Mouse (Mus musculus) embryonic facial prominence, embryonic 13.5 days (tissue): Measurements from ENCODE around the gene Dnajc30. TPM values are rescaled to one million over a fixed set of nuclear protein-coding genes. Genes with fewer than 3 reads are reported as not detected.

Source experiments
- ATAC-seq: fragments of 200-750 bp; cut with Nextera tagmentation; 2 replicates; pipeline ENCODE4 v1.8.0; 2017; ENCODE audit warnings: low read depth; ENCODE audit not compliant: insufficient number of reproducible peaks, insufficient read depth, low FRiP score, low TSS enrichment
- H3K27ac ChIP-seq: fragments of 300-500 bp; sonication (generic); 2 replicates; pipeline ENCODE4 v1.5.1; 2015; ENCODE audit warnings: moderate library complexity, mild to moderate bottlenecking, inconsistent platforms
- H3K27me3 ChIP-seq: fragments of 300-500 bp; sonication (generic); 2 replicates; pipeline ENCODE4 v1.6.1; 2015; ENCODE audit warnings: mild to moderate bottlenecking, inconsistent platforms
- H3K36me3 ChIP-seq: fragments of 300-500 bp; sonication (generic); 2 replicates; pipeline ENCODE4 v1.6.1; 2015; ENCODE audit warnings: mild to moderate bottlenecking, inconsistent platforms
- H3K4me1 ChIP-seq: fragments of 300-500 bp; sonication (generic); 2 replicates; pipeline ENCODE4 v1.6.1; 2015; ENCODE audit warnings: inconsistent platforms
- H3K4me2 ChIP-seq: fragments of 300-500 bp; sonication (generic); 2 replicates; pipeline ENCODE4 v1.6.1; 2015; ENCODE audit warnings: moderate library complexity, mild to moderate bottlenecking, inconsistent platforms
- H3K4me3 ChIP-seq: fragments of 300-500 bp; sonication (generic); 2 replicates; pipeline ENCODE4 v1.5.1; 2015; ENCODE audit warnings: mild to moderate bottlenecking, inconsistent platforms
- H3K9ac ChIP-seq: fragments of 300-500 bp; sonication (generic); 2 replicates; pipeline ENCODE4 v1.6.1; 2015; ENCODE audit warnings: mild to moderate bottlenecking, inconsistent platforms
- H3K9me3 ChIP-seq: fragments of 300-500 bp; sonication (generic); 2 replicates; pipeline ENCODE4 v1.6.1; 2016; ENCODE audit warnings: inconsistent platforms
- WGBS: fragments of 180-500 bp; shearing (Covaris S2); methylation state at CpG from one replicate; pipeline ENCODE4 v1.1.7; 2015; ENCODE audit warnings: mixed read lengths; 5-methylcytosine and 5-hydroxymethylcytosine counted together
- polyA plus RNA-seq: library from polyadenylated mRNA; unstranded; fragments of >200 nt; fragmentation: Nextera tagmentation; extraction: Ambion mirVana; gene quantifications from 2 replicates; pipeline ENCODE4 v1.2.1, GENCODE M21; 2015

Dnajc30 gene
- polyA plus RNA-seq = 35.2 and 38.8 TPM in 2 replicates

- peak within 1 kb of the TSS; percentile 90 for H3K9ac ChIP-seq
- H3K4me3 ChIP-seq = peak within 1 kb of the TSS; percentile 97
- H3K9me3 ChIP-seq = no peaks in the 10 kb centered on the region
- under 1% methylated on average over 52 of the region's 52 CpGs for WGBS
- no peak within 1 kb of the TSS for H3K27ac ChIP-seq
- ATAC-seq = peak; percentile 95
- H3K27me3 ChIP-seq = no peaks in the 10 kb centered on the region
- H3K4me2 ChIP-seq = peak within 1 kb of the TSS; percentile 95
- H3K36me3 ChIP-seq = peaks cover 65% of the 10 kb centered on the region
- peaks cover 22% of the 10 kb centered on the region for H3K4me1 ChIP-seq
Measured at GRCm38 (mm10) chr5:135063629-135064381, at the start of gene Dnajc30. Dnajc30 (plus strand) TSS chr5:135064202.

DNA sequence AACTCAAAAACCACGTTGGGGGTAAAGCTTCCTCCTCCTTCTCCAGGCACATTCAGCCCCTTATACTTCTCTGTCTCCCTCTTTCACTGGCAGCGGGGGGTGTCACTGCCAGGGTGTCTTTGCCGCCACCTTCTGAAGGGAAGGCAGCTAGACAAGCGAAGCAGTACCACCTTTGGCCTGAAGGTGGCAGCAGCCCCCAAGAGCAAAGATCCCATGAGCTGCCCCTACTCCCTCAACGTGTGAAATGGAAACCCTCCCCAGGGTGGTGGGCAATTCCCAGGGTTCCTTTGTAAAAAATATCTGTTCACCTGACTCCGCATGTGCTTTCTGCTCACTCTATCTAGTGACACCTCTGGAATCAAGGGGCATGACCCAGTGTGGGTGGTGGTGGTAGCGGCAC lies 48.5 kb upstream of the Dnajc30 start:
- no peak overlapping the region for H3K4me2 ChIP-seq
- peaks cover 24% of the 10 kb centered on the region for H3K4me1 ChIP-seq
- H3K4me3 ChIP-seq = no peak overlapping the region
- no peaks in the 10 kb centered on the region for H3K9me3 ChIP-seq
- 14% methylated on average over 7 of the region's 7 CpGs for WGBS
- H3K9ac ChIP-seq = no peak overlapping the region
- no peaks in the 10 kb centered on the region for H3K27me3 ChIP-seq
- no peak overlapping the region for H3K27ac ChIP-seq
- no peak for ATAC-seq
- 0 out of 2 replicates have a peak, but pooled peaks cover 7% of the 10 kb centered on the region for H3K36me3 ChIP-seq

- WGBS = 54% methylated on average over 4 of the region's 4 CpGs
- no peak overlapping the region for H3K4me2 ChIP-seq
- no peak overlapping the region for H3K4me3 ChIP-seq
- no peaks in the 10 kb centered on the region for H3K27me3 ChIP-seq
- 0 out of 2 replicates have a peak, but pooled peaks cover 3% of the 10 kb centered on the region for H3K36me3 ChIP-seq
- H3K27ac ChIP-seq = no peak overlapping the region
- peaks cover 16% of the 10 kb centered on the region for H3K4me1 ChIP-seq
- H3K9me3 ChIP-seq = no peaks in the 10 kb centered on the region
- H3K9ac ChIP-seq = no peak overlapping the region
- ATAC-seq = no peak
Measured at GRCm38 (mm10) chr5:135016224-135016759, 47.7 kb upstream of the Dnajc30 start.

DNA sequence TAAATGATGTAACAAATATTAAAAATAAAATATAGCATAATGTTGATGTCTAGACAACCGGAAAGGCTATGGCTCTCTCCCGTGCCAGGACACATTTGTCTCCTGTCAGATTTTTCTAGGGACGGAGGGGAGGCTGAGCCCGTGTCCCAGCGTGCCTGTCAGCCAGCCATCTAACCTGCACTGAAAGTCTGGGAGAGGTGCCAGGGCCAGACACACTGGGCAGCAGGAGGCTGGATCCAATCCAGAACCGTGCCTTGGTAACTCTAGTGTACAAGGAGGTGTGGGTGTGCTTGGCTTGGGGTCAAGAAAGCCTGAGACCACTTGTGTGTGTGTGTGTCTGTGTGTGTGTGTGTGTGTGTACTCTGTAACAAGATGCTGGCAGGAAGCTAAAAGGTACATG lies 42.2 kb upstream of the Dnajc30 start:
- 66% methylated on average over 6 of the region's 6 CpGs for WGBS

GRCm38 (mm10) chr5:135023344-135024173 lies 40.4 kb upstream of the Dnajc30 start, which contains the start of gene Stx1a:
Stx1a (plus strand) TSS chr5:135023482.
- under 1% methylated on average over 61 of the region's 61 CpGs for whole genome bisulfite sequencing
- Histone ChIP-seq H3K9me3 (no peaks in the 10 kb centered on the region), H3K4me2 (peak within 1 kb of the TSS; percentile 96), H3K27me3 (no peaks in the 10 kb centered on the region), H3K4me3 (peak within 1 kb of the TSS; percentile 74), H3K36me3 (no peaks in the 10 kb centered on the region), H3K4me1 (peaks cover 35% of the 10 kb centered on the region), H3K9ac (peak within 1 kb of the TSS; percentile 84), H3K27ac (peak within 1 kb of the TSS; percentile 48; the same call in 1 of the 2 replicates)
- peak; percentile 84 for ATAC-seq

More for the DNA sequence above, 42.2 kb upstream of the Dnajc30 start:
- H3K36me3 ChIP-seq = no peaks in the 10 kb centered on the region
- no peak overlapping the region for H3K9ac ChIP-seq
- peak overlapping the region; percentile 51 for H3K27ac ChIP-seq
- ATAC-seq = no peak
- no peak overlapping the region for H3K4me2 ChIP-seq
- no peak overlapping the region for H3K4me3 ChIP-seq
- no peaks in the 10 kb centered on the region for H3K9me3 ChIP-seq
- no peaks in the 10 kb centered on the region for H3K27me3 ChIP-seq
- H3K4me1 ChIP-seq = peaks cover 32% of the 10 kb centered on the region

DNA sequence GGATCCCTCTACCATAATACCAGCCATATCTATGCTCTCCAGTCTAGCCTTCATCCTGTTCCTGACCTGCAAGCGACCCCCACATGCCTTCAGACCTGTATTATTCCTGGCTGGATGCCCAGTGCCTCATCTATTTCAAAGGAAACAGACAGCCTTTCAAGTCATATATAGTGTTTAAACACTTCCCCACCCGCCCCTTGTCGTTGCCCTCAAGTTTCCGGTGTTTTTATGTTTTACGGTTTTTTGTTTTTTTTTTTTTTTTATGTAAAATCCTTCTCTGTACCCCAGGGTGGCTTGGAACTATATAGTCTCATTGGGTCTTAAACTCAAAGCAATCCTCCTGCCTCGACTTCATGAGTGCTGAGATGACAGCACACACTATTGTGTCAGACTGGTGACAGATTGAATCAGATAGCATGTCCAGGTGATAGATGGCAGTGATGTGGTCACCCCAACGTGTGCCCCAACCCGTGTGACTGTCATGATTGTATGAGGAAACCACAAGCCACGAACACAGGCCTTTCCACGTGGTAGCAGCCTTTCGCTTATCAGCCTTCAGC lies 39.3 kb upstream of the Dnajc30 start:
- ATAC-seq = no peak
- Histone ChIP-seq H3K9ac (0 out of 2 replicates have a peak overlapping the region, but pooled peaks have one; percentile 55), H3K27me3 (no peaks in the 10 kb centered on the region), H3K4me2 (peak overlapping the region; percentile 96), H3K4me3 (peak overlapping the region; percentile 74), H3K9me3 (no peaks in the 10 kb centered on the region), H3K27ac (no peak overlapping the region), H3K36me3 (no peaks in the 10 kb centered on the region), H3K4me1 (peaks cover 45% of the 10 kb centered on the region)
- WGBS = 42% methylated on average over 11 of the region's 11 CpGs

DNA sequence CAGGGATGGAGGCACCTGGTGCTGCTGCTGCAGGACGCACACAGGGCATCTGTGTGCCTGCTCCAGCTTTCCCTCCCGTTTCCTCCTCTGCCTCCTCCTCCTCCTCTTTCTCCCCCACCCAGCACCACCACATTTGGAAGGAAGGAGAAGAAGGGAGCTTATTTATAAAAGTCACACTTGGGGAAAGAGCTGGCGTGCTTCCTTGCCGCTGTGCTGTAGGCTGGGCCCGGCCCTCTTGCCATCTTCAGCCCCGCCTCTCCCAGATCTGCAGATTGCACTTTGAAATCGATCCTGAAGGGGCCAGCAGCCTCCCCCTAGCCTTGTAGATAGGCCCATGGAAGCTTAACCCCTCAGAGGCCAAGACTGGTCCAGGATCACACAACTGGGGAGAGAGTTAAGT lies 38.1 kb upstream of the Dnajc30 start:
- peak overlapping the region; percentile 15; the same call in 1 of the 2 replicates for H3K4me3 ChIP-seq
- peaks cover 45% of the 10 kb centered on the region for H3K4me1 ChIP-seq
- no peaks in the 10 kb centered on the region for H3K27me3 ChIP-seq
- no peaks in the 10 kb centered on the region for H3K9me3 ChIP-seq
- no peak for ATAC-seq
- peak overlapping the region; percentile 55 for H3K9ac ChIP-seq
- no peak overlapping the region; the same call in none of the 2 replicates for H3K27ac ChIP-seq
- peak overlapping the region; percentile 96 for H3K4me2 ChIP-seq
- 6% methylated on average over 7 of the region's 7 CpGs for WGBS
- H3K36me3 ChIP-seq = no peaks in the 10 kb centered on the region

- 52% methylated on average over 18 of the region's 18 CpGs for WGBS
- no peaks in the 10 kb centered on the region for H3K27me3 ChIP-seq
Measured at GRCm38 (mm10) chr5:135029007-135029854, 34.8 kb upstream of the Dnajc30 start.

DNA sequence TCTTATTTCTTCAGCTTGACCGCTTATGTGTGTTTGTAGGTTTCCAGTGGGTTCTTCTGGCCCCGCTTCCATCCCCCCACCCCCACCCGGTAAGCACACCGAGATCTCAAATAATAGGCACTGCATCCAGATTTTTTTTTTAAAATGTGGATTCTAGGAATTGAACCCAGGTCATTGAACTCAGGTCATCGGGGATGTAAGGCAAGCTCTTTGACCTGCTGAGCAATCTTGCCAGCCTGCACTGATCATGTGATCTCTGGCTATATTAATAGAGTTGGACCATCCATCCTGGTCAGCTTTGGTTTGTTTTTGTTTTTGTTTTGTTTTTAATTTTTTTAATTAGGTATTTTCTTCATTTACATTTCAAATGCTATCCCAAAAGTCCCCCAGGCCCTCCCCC lies 31.4 kb upstream of the Dnajc30 start:
- Histone ChIP-seq H3K9me3 (no peaks in the 10 kb centered on the region), H3K4me1 (peaks cover 13% of the 10 kb centered on the region), H3K27ac (no peak overlapping the region), H3K36me3 (peaks cover 10% of the 10 kb centered on the region), H3K27me3 (no peaks in the 10 kb centered on the region), H3K4me3 (no peak overlapping the region), H3K4me2 (no peak overlapping the region), H3K9ac (no peak overlapping the region)
- WGBS = 90% methylated on average over 5 of the region's 5 CpGs
- ATAC-seq = no peak

More at GRCm38 (mm10) chr5:135029007-135029854, 34.8 kb upstream of the Dnajc30 start:
- Histone ChIP-seq H3K9ac (no peak overlapping the region), H3K4me2 (peak overlapping the region; percentile 18; the same call in 1 of the 2 replicates), H3K9me3 (no peaks in the 10 kb centered on the region), H3K4me3 (no peak overlapping the region), H3K27ac (no peak overlapping the region; the same call in 1 of the 2 replicates), H3K36me3 (peaks cover 3% of the 10 kb centered on the region; the same call in 1 of the 2 replicates), H3K4me1 (peaks cover 35% of the 10 kb centered on the region)
- ATAC-seq = no peak

- 97% methylated on average over 2 of the region's 2 CpGs for WGBS
- Histone ChIP-seq H3K9ac (no peak overlapping the region), H3K9me3 (no peaks in the 10 kb centered on the region), H3K27ac (no peak overlapping the region), H3K4me2 (no peak overlapping the region), H3K27me3 (no peaks in the 10 kb centered on the region), H3K4me1 (peaks cover under 1% of the 10 kb centered on the region; the same call in 1 of the 2 replicates), H3K36me3 (peaks cover 27% of the 10 kb centered on the region), H3K4me3 (no peak overlapping the region)
- ATAC-seq = no peak
Measured at GRCm38 (mm10) chr5:135034593-135034992, 29.4 kb upstream of the Dnajc30 start.
